Mouse (Mus musculus): Measurements from ENCODE around the gene Slc30a10. TPM values are rescaled to one million over a fixed set of nuclear protein-coding genes. Genes with fewer than 3 reads are reported as not detected.

Slc30a10 gene
- total and polyA plus RNA-seq, 2 experiments from 2014 or later: 5.0 to 15.8 TPM

DNA sequence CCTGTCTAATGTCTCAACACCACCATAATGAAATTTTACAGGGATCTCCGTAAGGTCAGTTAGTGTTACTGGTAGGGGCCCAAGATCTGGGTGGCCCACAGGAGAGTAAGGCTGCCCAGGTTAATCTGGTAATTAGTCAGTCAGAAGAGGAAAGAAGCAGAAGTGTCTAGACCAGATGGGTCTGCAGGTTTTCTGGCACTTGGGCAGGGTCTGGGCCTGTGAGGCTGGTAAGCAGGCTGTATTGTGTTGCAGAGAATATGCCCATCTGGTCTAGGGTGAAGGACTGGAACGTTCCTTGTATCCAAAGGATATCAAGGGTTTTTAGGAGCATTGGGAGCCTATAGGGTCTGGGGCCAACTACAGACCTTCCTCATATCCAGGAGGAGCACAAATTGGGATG, 36.0 kb downstream of the Slc30a10 start:
- Histone ChIP-seq H3K4me2 (ENCODE audit: low read depth) (no peak overlapping the region), H3K36me3 (ENCODE audit: insufficient read depth) (no peaks in the 10 kb centered on the region), H3K4me3 (ENCODE audit: low read depth, low read length) (no peak overlapping the region), H3K9me3 (ENCODE audit: low read length) (no peaks in the 10 kb centered on the region), H3K27me3 (ENCODE audit: insufficient read depth, low read length) (no peaks in the 10 kb centered on the region), H3K27ac (ENCODE audit: low read depth, low read length) (no peak overlapping the region), H3K9ac (no peak overlapping the region), H3K4me1 (ENCODE audit: insufficient read depth) (no peaks in the 10 kb centered on the region)
- 60% methylated on average over 2 of the region's 2 CpGs for WGBS
- TF ChIP-seq CTCF (IDR thresholded peaks at IDR 0.05; ENCODE audit: low read depth): no peak
- DNase-seq (peak; percentile 26), ATAC-seq (no peak)

GRCm38 (mm10) chr1:185493439-185494034, 38.9 kb downstream of the Slc30a10 start:
- H3K36me3 ChIP-seq (ENCODE audit: insufficient read depth): no peaks in the 10 kb centered on the region
- H3K27ac ChIP-seq (ENCODE audit: low read depth, low read length): 0 out of 2 replicates have a peak overlapping the region, but pooled peaks have one; percentile 29
- whole genome bisulfite sequencing: 10% methylated on average over 4 of the region's 4 CpGs
- no peak overlapping the region for H3K4me3 ChIP-seq (ENCODE audit: low read depth, low read length)
- DNase-seq: peak; percentile 45
- peak; percentile 95 for ATAC-seq
- no peaks in the 10 kb centered on the region for H3K9me3 ChIP-seq (ENCODE audit: low read length)
- H3K4me1 ChIP-seq (ENCODE audit: insufficient read depth): no peaks in the 10 kb centered on the region
- H3K9ac ChIP-seq: no peak overlapping the region
- no peak overlapping the region for H3K4me2 ChIP-seq (ENCODE audit: low read depth)
- no peak for TF ChIP-seq CTCF (IDR thresholded peaks at IDR 0.05; ENCODE audit: low read depth)
- H3K27me3 ChIP-seq (ENCODE audit: insufficient read depth, low read length): no peaks in the 10 kb centered on the region

- no peaks in the 10 kb centered on the region for H3K4me1 ChIP-seq (ENCODE audit: insufficient read depth)
- H3K4me2 ChIP-seq (ENCODE audit: low read depth): peak overlapping the region; percentile 8; the same call in 1 of the 2 replicates
- DNase-seq (no peak), ATAC-seq (no peak)
- H3K27me3 ChIP-seq (ENCODE audit: insufficient read depth, low read length): no peaks in the 10 kb centered on the region
- TF ChIP-seq CTCF (IDR thresholded peaks at IDR 0.05; ENCODE audit: low read depth): no peak
- H3K9ac ChIP-seq: no peak overlapping the region
- no peak overlapping the region for H3K27ac ChIP-seq (ENCODE audit: low read depth, low read length)
- no peaks in the 10 kb centered on the region for H3K9me3 ChIP-seq (ENCODE audit: low read length)
- no peaks in the 10 kb centered on the region for H3K36me3 ChIP-seq (ENCODE audit: insufficient read depth)
- 38% methylated on average over 14 of the region's 14 CpGs for WGBS
- H3K4me3 ChIP-seq (ENCODE audit: low read depth, low read length): no peak overlapping the region
Observed at GRCm38 (mm10) chr1:185496791-185497460, 42.3 kb downstream of the Slc30a10 start.

DNA sequence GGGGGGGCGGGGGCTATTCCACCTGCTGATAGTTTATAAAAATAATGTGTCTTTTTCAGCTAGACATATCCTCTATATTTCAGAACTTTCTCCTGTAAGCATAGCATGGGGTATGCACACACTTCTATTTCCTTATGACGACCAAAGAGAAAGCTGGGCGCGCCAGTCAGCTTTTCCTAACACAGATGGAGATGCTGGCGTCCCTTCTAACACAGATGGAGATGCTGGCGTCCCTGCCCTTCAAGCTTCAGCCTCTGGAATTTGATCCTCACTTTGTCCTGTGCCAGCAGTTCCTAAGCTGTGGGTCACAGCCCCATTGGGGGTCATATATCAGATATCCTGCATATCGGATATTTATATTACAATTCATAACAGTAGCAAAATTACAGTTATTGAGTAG, 46.0 kb downstream of the Slc30a10 start:
- ATAC-seq: 0 out of 2 replicates have a peak, but pooled peaks have one; percentile 10
- Histone ChIP-seq H3K4me2 (ENCODE audit: low read depth) (no peak overlapping the region), H3K9ac (no peak overlapping the region), H3K4me3 (ENCODE audit: low read depth, low read length) (no peak overlapping the region), H3K4me1 (ENCODE audit: insufficient read depth) (no peaks in the 10 kb centered on the region), H3K36me3 (ENCODE audit: insufficient read depth) (no peaks in the 10 kb centered on the region), H3K27me3 (ENCODE audit: insufficient read depth, low read length) (no peaks in the 10 kb centered on the region), H3K27ac (ENCODE audit: low read depth, low read length) (no peak overlapping the region), H3K9me3 (ENCODE audit: low read length) (no peaks in the 10 kb centered on the region)
- WGBS: 58% methylated on average over 7 of the region's 7 CpGs
- TF ChIP-seq CTCF (IDR thresholded peaks at IDR 0.05; ENCODE audit: low read depth): no peak
- peak; percentile 66 for DNase-seq

DNA sequence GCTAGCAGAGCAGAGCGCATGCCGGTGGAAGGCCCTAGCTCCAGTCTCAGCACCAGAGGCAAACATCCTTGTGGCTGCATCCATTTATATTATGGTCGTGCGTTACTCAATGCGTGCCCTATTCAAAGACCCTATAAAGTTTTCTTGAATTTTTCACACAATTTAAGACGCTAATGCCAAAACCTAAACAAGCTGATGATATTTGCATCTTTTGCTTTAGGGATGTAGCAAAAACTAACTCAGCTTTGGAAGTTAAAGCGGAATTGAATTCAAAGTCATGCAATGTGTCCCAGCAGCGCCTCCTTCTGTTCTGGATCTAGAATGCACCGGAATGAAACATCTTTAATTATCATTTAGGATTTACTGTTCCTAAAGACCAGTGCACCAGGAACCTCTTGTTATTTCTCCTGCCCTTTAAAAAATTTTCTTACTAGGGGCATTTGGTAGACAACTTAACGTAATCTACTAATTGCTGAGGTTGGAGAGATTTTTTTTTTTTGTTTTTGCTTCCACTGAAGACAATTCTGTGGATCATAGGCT, 47.2 kb downstream of the Slc30a10 start:
- ATAC-seq: no peak
- Histone ChIP-seq H3K9me3 (ENCODE audit: low read length) (no peaks in the 10 kb centered on the region), H3K4me1 (ENCODE audit: insufficient read depth) (no peaks in the 10 kb centered on the region), H3K27me3 (ENCODE audit: insufficient read depth, low read length) (no peaks in the 10 kb centered on the region), H3K9ac (no peak overlapping the region), H3K36me3 (ENCODE audit: insufficient read depth) (no peaks in the 10 kb centered on the region), H3K27ac (ENCODE audit: low read depth, low read length) (no peak overlapping the region), H3K4me3 (ENCODE audit: low read depth, low read length) (no peak overlapping the region), H3K4me2 (ENCODE audit: low read depth) (no peak overlapping the region)
- 26% methylated on average over 10 of the region's 10 CpGs for WGBS
- DNase-seq: peak; percentile 83
- peak; percentile 80 for TF ChIP-seq CTCF (IDR thresholded peaks at IDR 0.05; ENCODE audit: low read depth)

DNA sequence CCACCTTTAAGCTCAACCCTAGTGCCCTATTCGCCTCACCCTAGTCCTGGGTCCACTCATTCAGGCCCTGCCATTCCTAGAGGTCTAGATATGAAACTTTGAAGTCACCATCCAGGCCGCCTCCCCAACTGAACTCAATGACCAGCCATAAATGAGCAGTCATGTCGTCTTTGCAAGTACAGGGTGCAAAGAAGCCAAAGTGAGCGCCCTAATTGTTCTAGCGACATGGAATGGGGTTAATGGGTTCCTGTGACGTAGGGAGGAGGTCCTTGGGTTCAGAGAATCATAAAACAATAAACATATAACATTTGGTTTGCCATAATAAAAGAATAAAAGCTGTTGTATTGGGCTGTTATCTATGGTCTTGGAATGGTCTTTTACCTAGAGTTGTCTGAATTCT, 47.9 kb downstream of the Slc30a10 start:
- no peaks in the 10 kb centered on the region for H3K36me3 ChIP-seq (ENCODE audit: insufficient read depth)
- no peak overlapping the region for H3K9ac ChIP-seq
- H3K4me2 ChIP-seq (ENCODE audit: low read depth): no peak overlapping the region
- no peak overlapping the region for H3K27ac ChIP-seq (ENCODE audit: low read depth, low read length)
- DNase-seq (no peak), ATAC-seq (no peak)
- no peaks in the 10 kb centered on the region for H3K9me3 ChIP-seq (ENCODE audit: low read length)
- no peak for TF ChIP-seq CTCF (IDR thresholded peaks at IDR 0.05; ENCODE audit: low read depth)
- no peaks in the 10 kb centered on the region for H3K27me3 ChIP-seq (ENCODE audit: insufficient read depth, low read length)
- no peaks in the 10 kb centered on the region for H3K4me1 ChIP-seq (ENCODE audit: insufficient read depth)
- H3K4me3 ChIP-seq (ENCODE audit: low read depth, low read length): no peak overlapping the region
- WGBS: 61% methylated on average over 6 of the region's 6 CpGs

- Histone ChIP-seq H3K36me3 (ENCODE audit: insufficient read depth) (no peaks in the 10 kb centered on the region), H3K4me3 (ENCODE audit: low read depth, low read length) (no peak overlapping the region), H3K27ac (ENCODE audit: low read depth, low read length) (no peak overlapping the region), H3K27me3 (ENCODE audit: insufficient read depth, low read length) (no peaks in the 10 kb centered on the region), H3K9me3 (ENCODE audit: low read length) (no peaks in the 10 kb centered on the region), H3K4me1 (ENCODE audit: insufficient read depth) (no peaks in the 10 kb centered on the region), H3K4me2 (ENCODE audit: low read depth) (no peak overlapping the region), H3K9ac (no peak overlapping the region)
- TF ChIP-seq CTCF (IDR thresholded peaks at IDR 0.05; ENCODE audit: low read depth): no peak
- no peak for DNase-seq
- 61% methylated on average over 3 of the region's 3 CpGs for WGBS
- ATAC-seq: no peak
Observed at GRCm38 (mm10) chr1:185509042-185509441, 54.4 kb downstream of the Slc30a10 start.

Data from forebrain, postnatal 0 days (tissue).